Mouse (Mus musculus) kidney, postnatal 10 days (tissue): ENCODE measurements around the gene Rbpj.
"Not testable (repeated sequence)": the region's sequence is repeated elsewhere in the genome, so short reads cannot be mapped to it uniquely, and the experiment has no call there.

Experiments used
- DNase-seq: peaks from one replicate; pipeline ENCODE4 v3.0.0; 2021; ENCODE audit warnings: mixed read lengths

Gene Rbpj

DNA sequence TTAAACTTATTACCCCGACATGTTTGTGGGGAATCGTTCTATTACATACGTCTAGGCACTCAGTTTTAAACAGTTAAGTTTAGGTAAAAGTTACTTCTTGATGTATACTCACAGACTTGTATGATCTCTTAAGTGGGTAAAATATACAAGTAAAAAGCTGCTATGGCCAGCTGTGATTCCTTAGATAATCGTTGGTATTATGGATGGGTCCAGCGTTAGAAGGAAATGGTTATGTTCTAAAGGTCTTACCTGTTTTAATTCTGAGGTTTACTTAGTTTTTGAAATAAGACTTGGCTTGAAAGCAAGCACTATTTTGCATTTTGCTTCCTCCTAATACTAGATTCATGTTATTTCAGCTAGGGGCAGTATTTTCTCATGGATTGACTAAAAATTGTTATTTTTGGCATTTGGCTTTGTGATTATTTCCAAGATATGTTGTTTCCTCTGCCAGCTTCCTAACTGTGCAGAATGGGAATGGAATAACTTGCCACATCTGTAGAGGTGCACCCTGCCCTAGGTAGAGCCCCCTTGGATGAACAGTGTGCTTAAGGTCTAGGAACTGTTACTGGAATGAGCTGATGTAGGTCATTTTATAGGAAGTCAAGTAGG, 127.2 kb downstream of the Rbpj start:
- no peak for DNase-seq

DNA sequence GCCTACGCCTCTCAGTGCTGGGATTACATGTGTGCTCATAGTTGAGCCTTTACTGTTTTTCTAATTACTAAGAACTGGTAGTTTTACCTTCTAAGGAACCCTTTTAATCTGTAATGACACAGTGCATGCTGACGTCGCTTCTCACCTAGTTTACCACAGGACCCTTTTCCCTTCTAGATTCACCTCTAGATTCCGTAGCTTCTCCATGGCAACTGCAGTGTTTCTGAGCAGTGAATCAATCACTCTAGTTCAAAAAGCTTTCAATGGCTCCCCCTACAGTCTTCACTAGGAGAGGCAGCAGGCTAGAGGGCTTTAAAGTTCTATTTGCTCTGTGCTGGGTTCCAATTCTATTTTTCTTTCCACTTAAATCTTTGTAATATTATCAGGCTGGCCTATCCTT, 128.3 kb downstream of the Rbpj start:
- peak; percentile 28 for DNase-seq

DNA sequence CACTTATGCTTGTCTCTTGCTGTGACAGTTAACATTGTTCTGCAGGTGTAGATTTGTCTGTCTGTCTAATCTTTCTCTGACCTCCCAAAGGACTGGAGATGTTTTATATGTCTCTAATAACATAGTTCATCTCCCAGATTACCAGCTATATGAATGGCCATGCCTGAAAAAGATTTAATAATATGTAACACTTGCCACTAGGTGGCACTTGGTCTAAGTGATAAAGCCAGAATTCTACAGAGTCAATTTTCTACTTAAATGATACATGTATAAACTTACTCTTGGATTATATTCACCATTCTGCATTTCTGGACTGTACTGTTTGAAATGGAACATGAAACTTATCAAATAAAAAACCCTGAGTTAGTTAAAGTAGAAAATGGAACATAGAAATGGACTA, 132.6 kb downstream of the Rbpj start:
- DNase-seq: no peak

DNA sequence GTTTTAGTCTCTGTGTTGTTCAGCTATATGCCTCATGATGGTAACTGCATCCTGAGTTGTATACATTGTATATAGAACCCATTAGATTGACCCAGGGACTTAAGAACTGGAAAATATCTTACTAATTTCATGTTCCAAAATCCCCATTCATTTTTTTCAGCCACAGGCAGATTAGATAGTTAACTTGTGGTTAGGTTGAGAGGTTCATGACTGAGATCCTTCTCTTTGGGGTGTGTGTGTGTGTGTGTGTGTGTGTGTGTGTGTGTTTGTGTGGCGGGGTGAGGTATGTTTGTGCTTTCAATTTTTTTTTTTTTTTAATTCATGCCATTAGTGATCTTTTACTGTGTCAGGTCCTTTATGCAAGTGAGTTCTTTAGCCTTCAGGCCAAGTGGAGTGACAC, 133.2 kb downstream of the Rbpj start:
- no peak for DNase-seq

- DNase-seq: no peak
Observed at GRCm38 (mm10) chr5:53602194-53602593, 136.2 kb downstream of the Rbpj start.

- no peak for DNase-seq
Observed at GRCm38 (mm10) chr5:53605450-53605849, 139.5 kb downstream of the Rbpj start.

DNA sequence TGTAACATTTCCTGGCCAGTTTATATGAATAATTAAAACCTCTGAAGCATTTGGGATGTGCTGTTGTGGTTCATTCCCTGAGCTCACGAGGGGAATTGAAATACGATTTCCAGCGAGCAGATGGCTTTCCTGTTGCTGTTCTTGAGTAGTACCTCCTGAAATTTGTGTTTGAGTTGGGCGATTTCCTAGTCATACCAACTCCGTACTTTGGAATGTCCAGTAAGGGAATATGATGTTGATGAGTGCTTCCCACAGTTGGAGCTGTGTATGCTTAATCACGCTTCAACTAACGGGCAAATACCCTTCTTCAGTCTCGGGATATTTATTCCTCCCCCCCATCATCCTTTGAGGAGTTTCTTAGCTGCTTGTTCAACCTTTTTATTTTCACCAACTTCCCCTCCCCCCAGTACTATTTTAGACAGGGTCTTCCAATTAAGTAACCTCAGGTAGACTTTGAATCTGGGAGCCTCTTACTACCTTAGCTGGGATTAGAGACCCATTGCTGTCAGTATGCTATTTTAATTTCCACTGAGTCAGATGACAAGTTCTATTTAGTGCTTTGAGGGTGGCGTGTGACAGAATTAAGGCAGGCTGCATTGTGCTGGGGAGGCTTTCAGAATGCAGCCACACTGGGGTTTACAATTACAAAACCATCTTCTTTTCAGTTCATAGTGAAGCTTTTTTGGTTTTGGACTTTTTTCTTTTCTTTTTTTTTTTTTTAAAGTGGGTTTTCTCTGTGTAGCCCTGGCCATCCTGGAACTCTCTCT, 141.5 kb downstream of the Rbpj start:
- DNase-seq: no peak

GRCm38 (mm10) chr5:53618844-53619243, 152.9 kb downstream of the Rbpj start:
- no peak for DNase-seq

DNA sequence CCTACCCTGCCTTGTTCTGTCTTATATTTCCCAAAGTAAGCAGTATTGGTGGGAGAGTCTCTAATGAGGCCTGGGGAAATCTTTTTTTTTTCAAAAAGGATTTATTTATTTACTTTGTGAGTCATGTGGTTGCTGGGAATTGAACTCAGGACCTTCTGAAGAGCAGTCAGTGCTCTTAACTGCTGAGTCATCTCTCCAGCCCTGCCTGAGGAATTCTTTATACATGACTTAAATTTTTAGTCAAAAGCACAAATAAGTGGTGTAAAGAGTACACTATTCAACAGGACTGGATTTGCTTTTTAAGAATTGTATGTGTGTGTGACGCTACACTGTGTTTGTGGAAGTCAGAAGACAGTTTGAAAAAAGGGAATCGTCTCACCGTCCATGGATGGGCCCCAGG, 166.1 kb downstream of the Rbpj start:
- DNase-seq: no peak

DNA sequence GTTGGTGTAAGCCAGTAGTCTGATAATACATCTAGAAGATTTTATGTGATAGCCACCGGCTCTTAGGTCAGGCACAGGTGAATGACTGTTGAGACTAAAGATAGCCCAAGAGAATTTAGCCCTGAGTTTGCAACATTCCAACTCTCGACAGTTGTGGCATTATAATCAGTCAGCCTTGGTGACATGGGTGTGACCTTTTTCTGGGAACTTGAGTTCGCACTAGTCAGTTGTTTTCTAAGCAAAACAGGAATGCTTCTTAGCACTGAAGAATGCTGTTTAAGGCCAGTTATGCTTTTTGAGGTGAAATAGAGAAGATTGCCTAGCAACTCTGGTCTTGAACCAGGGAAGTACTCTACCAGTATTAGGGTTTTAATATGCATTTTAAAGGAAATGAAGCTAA, 170.8 kb downstream of the Rbpj start:
- DNase-seq: no peak

- no peak for DNase-seq
Observed at GRCm38 (mm10) chr5:53637206-53637605, 171.3 kb downstream of the Rbpj start.

GRCm38 (mm10) chr5:53638647-53639046, 172.7 kb downstream of the Rbpj start:
- DNase-seq: peak; percentile 35

DNA sequence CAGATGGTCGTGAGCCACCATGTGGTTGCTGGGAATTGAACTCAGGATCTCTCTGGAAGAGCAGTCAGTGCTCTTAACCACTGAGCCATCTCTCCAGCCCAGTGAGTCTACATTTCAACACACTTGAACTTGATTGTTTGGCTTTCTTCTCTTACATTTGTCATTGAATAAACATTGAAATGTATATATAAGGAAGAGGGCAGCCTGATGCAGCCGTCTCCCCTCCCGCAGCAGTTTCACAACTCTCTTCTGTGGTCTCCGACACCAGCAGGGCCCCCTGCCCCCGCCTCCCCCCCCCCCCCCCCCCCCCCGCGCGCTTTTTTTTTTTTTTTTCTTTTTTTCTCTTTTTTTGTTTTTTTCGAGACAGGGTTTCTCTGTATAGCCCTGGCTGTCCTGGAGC, 180.7 kb downstream of the Rbpj start:
- no peak for DNase-seq

GRCm38 (mm10) chr5:53647358-53647757, 181.4 kb downstream of the Rbpj start:
- no peak for DNase-seq

GRCm38 (mm10) chr5:53656596-53656995, 190.6 kb downstream of the Rbpj start:
- no peak for DNase-seq

DNA sequence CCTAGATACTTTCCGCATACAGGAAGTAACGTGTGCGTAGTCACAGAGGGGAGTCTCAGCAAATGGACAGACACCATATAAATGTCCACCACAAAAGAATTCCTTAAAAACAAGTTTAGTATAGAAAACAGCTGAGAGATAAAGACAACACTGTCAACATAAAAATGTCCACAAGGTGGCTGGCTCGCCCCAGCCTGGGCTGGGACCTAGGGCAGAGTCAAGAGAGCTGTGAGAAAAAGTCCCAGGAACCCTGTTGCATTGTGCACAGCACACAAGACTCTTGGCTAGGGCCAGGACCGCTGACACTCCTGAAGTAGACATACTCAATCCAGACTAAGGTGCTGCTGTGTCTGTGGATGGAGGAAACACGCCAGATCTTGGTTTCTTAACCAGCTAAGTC, 192.0 kb downstream of the Rbpj start:
- DNase-seq: peak; percentile 64

- DNase-seq: peak; percentile 1
Observed at GRCm38 (mm10) chr5:53661508-53661907, 195.6 kb downstream of the Rbpj start.

- no peak for DNase-seq
Observed at GRCm38 (mm10) chr5:53662413-53662812, 196.5 kb downstream of the Rbpj start.

GRCm38 (mm10) chr5:53663665-53664064, 197.7 kb downstream of the Rbpj start:
- no peak for DNase-seq

DNA sequence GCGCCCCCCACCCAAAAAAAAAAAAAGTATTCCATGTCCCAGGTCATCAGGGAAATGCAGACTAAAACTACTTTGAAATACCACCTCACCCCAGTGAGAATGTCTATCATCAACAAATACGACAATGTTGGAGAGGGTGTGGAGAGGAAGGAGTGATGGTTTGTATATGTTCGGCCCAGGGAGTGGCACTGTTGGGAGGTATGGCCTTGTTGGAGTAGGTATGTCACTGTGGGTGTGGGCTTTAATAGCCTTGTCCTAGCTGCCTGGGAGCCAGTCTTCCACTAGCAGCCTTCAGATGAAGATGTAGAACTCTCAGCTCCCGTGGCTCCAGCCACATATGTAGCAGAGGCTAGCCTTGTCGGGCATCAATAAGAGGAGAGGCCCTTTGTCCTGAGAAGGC, 202.1 kb downstream of the Rbpj start:
- no peak for DNase-seq

- DNase-seq: no peak
Observed at GRCm38 (mm10) chr5:53670321-53670938, 204.5 kb downstream of the Rbpj start.

GRCm38 (mm10) chr5:53671507-53671906, 205.6 kb downstream of the Rbpj start:
- no peak for DNase-seq

- DNase-seq: peak; percentile 86
Observed at GRCm38 (mm10) chr5:53672352-53672751, 206.4 kb downstream of the Rbpj start.

DNA sequence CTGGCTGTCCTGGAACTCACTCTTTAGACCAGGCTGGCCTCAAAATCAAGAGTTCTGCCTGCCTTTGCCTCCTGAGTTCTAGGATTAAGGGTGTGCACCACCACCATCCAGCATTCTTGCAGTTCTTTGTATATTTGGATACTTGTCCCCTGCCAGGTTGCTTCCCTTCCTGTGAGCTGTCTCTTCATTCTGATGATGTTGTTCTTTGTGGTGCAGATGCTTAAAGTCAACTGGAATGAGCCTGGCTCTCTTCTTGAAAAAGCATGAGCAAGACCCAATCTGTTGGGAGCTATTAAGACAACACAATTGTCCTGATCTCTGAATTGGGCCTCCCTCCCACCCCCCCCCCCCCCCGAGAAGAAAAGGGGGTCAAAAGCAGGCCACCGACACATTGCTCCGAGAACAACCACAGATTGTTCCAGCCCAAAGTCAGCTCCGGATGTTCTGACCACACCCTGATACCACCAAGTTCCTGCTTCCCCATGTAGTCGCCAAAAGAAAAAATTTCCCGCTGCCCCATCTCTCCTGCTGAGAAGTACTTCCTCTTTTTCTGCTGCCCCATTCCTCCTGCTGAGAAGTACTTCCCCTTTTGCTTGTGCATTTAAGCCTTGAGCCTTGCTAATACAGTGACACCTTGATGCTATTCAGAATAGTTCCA, 207.7 kb downstream of the Rbpj start:
- DNase-seq: not testable (repeated sequence)
